Mouse (Mus musculus) ES-E14 (cell line): ENCODE data around the gene Ifi27. TPM values are rescaled to one million over a fixed set of nuclear protein-coding genes. Genes with fewer than 3 reads are reported as not detected.

Experiments
- DNase-seq: peaks from one replicate; pipeline ENCODE4 v3.0.0-alpha.2; 2013; ENCODE audit warnings: low read depth, low spot score
- H3K27ac ChIP-seq: 2 replicates; pipeline ENCODE4 v1.5.1; 2012; ENCODE audit warnings: low read depth, mild to moderate bottlenecking, low read length, moderate library complexity, mixed read lengths; ENCODE audit not compliant: poor library complexity, insufficient read depth, severe bottlenecking
- H3K36me3 ChIP-seq: 2 replicates; pipeline ENCODE4 v1.6.1; 2012; ENCODE audit warnings: mild to moderate bottlenecking, low read length, moderate library complexity, mixed read lengths; ENCODE audit not compliant: control insufficient read depth, poor library complexity, insufficient read depth, severe bottlenecking
- H3K4me1 ChIP-seq, 2 experiments: fragments of 150-350 bp in 1 of 2; sonication (generic) in 1 of 2; 2 replicates each; pipeline ENCODE4 v1.6.1; 2012; ENCODE audit warnings: low read length in 2 of 2, mild to moderate bottlenecking in 1 of 2, mixed read lengths in 1 of 2; ENCODE audit not compliant: control insufficient read depth in 2 of 2, insufficient read depth in 2 of 2, poor library complexity in 1 of 2
- H3K4me3 ChIP-seq, 2 experiments: fragments of 150-350 bp in 1 of 2; sonication (generic) in 1 of 2; 2 replicates each; pipeline ENCODE4 v1.5.1; 2012; ENCODE audit warnings: low read length in 2 of 2, low read depth in 1 of 2, mild to moderate bottlenecking in 1 of 2, mixed read lengths in 1 of 2; ENCODE audit not compliant: insufficient read depth in 1 of 2, poor library complexity in 1 of 2, severe bottlenecking in 1 of 2
- H3K9ac ChIP-seq: 2 replicates; pipeline ENCODE4 v1.6.1; 2012; ENCODE audit warnings: low read depth, mild to moderate bottlenecking, low read length, mixed read lengths; ENCODE audit not compliant: poor library complexity, insufficient read depth, severe bottlenecking
- H3K9me3 ChIP-seq: fragments of 150-350 bp; sonication (generic); 2 replicates; pipeline ENCODE4 v1.6.1; 2012; ENCODE audit warnings: low read depth, mild to moderate bottlenecking, low read length; ENCODE audit not compliant: control insufficient read depth, insufficient read depth
- CHD2 ChIP-seq: IDR thresholded peaks from 2 replicates; pipeline ENCODE4 v1.6.1; 2014; ENCODE audit warnings: mild to moderate bottlenecking, low read depth, low read length, inconsistent platforms
- HCFC1 ChIP-seq: IDR thresholded peaks from 2 replicates; pipeline ENCODE4 v1.6.1; 2012; ENCODE audit warnings: low read length, inconsistent platforms, borderline replicate concordance; ENCODE audit not compliant: insufficient read depth
- MAFK ChIP-seq: IDR thresholded peaks from 2 replicates; pipeline ENCODE4 v1.6.1; 2014; ENCODE audit warnings: mild to moderate bottlenecking, low read depth, low read length, inconsistent platforms; ENCODE audit not compliant: insufficient read depth
- ZC3H11A ChIP-seq: IDR thresholded peaks from 2 replicates; pipeline ENCODE4 v1.6.1; 2012; ENCODE audit warnings: low read depth, mild to moderate bottlenecking, inconsistent platforms, low read length, borderline replicate concordance
- ZNF384 ChIP-seq: IDR thresholded peaks from 2 replicates; pipeline ENCODE4 v1.6.1; 2012; ENCODE audit warnings: low read depth, low read length, inconsistent platforms
- in situ Hi-C, 2 experiments: fragments of 600-800 bp; cut with MboI; formaldehyde crosslinking; loops; one replicate each; pipeline ENCODE4 v1.15.1; 2025; ENCODE audit warnings: low sequenced_read_pairs in 2 of 2, inconsistent platforms in 1 of 2; ENCODE audit not compliant: unreplicated experiment in 2 of 2
- total RNA-seq: library from RNA; depleted of rRNA; stranded (reverse); fragments of 300-350 nt; gene quantifications from 2 replicates; pipeline ENCODE4 v1.2.3, GENCODE M21; 2012; rRNA removed

Gene Ifi27
- total RNA-seq, 1 experiment = 2.1 TPM

- TF ChIP-seq HCFC1 (no peak), MAFK (no peak)
- H3K9ac ChIP-seq = no peak overlapping the region
- no peak overlapping the region for H3K4me3 ChIP-seq
- no peaks in the 10 kb centered on the region for H3K9me3 ChIP-seq
- no peaks in the 10 kb centered on the region for H3K36me3 ChIP-seq
- no peaks in the 10 kb centered on the region for H3K4me1 ChIP-seq
- no peak overlapping the region for H3K27ac ChIP-seq
- in situ Hi-C loops = no loop called here
- no peak for DNase-seq
Measured at GRCm38 (mm10) chr12:103486726-103487125, 52.7 kb downstream of the Ifi27 start.

GRCm38 (mm10) chr12:103487276-103487675 is 53.3 kb downstream of the Ifi27 start:
- H3K4me1 ChIP-seq = no peaks in the 10 kb centered on the region
- DNase-seq = no peak
- H3K36me3 ChIP-seq = no peaks in the 10 kb centered on the region
- H3K27ac ChIP-seq = no peak overlapping the region
- no peaks in the 10 kb centered on the region for H3K9me3 ChIP-seq
- H3K9ac ChIP-seq = no peak overlapping the region
- in situ Hi-C loops = no loop called here
- H3K4me3 ChIP-seq = no peak overlapping the region
- TF ChIP-seq CHD2 = no peak
- TF ChIP-seq HCFC1 = no peak
- no peak for TF ChIP-seq MAFK
- no peak for TF ChIP-seq ZC3H11A
- no peak for TF ChIP-seq ZNF384

GRCm38 (mm10) chr12:103487750-103488149 is 53.7 kb downstream of the Ifi27 start:
- TF ChIP-seq CHD2 = no peak
- no peak for TF ChIP-seq ZC3H11A
- TF ChIP-seq MAFK = no peak
- no peak for TF ChIP-seq ZNF384
- no peak for TF ChIP-seq HCFC1
- Histone ChIP-seq H3K36me3 (no peaks in the 10 kb centered on the region), H3K4me1 (no peaks in the 10 kb centered on the region), H3K9ac (no peak overlapping the region), H3K9me3 (no peaks in the 10 kb centered on the region), H3K27ac (no peak overlapping the region), H3K4me3 (no peak overlapping the region)
- DNase-seq = no peak
- in situ Hi-C loops = no loop called here

Other genes starting within 250 kb of the Ifi27 start
- 0.63 and 0.85 TPM in 2 replicates for gene Prima1, start 192.1 kb upstream of the Ifi27 start, total RNA-seq
- not detected in 2 replicates for gene Fam181a, start 123.2 kb upstream of the Ifi27 start, total RNA-seq
- gene Asb2, start 78.2 kb upstream of the Ifi27 start, total RNA-seq = 0.27 TPM in 1 of 2 replicates, not detected in the other
- gene Otub2, start 45.5 kb upstream of the Ifi27 start, total RNA-seq = 4.8 and 7.0 TPM in 2 replicates
- 2.1 and 3.8 TPM in 2 replicates for gene 9330161L09Rik, start 26.4 kb upstream of the Ifi27 start, total RNA-seq
- 86.2 and 107 TPM in 2 replicates for gene Ddx24, start 8.4 kb upstream of the Ifi27 start, total RNA-seq
- gene Ifi27l2a, start 9.5 kb downstream of the Ifi27 start, total RNA-seq = 0.63 and 2.1 TPM in 2 replicates
- gene Ifi27l2b, start 23.0 kb downstream of the Ifi27 start, total RNA-seq = 0.58 TPM in 1 of 2 replicates, not detected in the other
- gene Ppp4r4, start 98.1 kb downstream of the Ifi27 start, total RNA-seq = 1.2 and 1.7 TPM in 2 replicates
- gene Serpina10, start 197.2 kb downstream of the Ifi27 start, total RNA-seq = not detected in 2 replicates
- not detected in 2 replicates for gene Serpina6, start 223.0 kb downstream of the Ifi27 start, total RNA-seq
- not detected in 2 replicates for gene Serpina16, start 241.9 kb downstream of the Ifi27 start, total RNA-seq